Mouse (Mus musculus) thymus, adult 2 months (tissue): ENCODE results near the gene Pcsk5.

Source experiments
- CTCF ChIP-seq: fragments of 200-500 bp; IDR thresholded peaks from 2 replicates; pipeline ENCODE4 v1.5.1; 2012; ENCODE audit warnings: mild to moderate bottlenecking, control low read depth, low read length, moderate library complexity, borderline replicate concordance; ENCODE audit not compliant: control insufficient read depth, poor library complexity, insufficient read depth; ENCODE audit errors: extremely low read depth
- POLR2A ChIP-seq: fragments of 200-500 bp; IDR thresholded peaks from 2 replicates; pipeline ENCODE4 v1.6.1; 2012; ENCODE audit warnings: mild to moderate bottlenecking, low read length, control low read depth, moderate library complexity; ENCODE audit not compliant: control insufficient read depth, poor library complexity, insufficient read depth; ENCODE audit errors: extremely low read depth

DNA sequence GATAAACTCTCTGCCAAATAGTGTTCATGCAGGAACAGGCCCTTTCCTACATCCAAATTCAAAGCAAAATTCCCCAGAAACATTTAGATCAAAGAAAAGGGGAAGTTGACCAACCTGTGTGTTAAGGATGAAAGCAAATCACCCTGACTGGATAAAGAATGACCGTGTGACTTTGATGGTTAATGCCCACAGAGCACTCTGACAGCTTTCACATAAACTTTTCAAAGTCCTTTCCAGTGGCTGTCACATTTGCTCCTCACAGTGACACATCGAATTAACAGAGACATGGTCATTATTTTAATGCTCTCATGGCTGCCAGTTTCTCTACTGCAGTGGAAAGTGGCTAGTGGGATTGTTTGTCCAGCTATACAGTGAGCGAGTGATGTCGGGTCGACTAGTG, 8.5 kb upstream of the Pcsk5 start:
- no peak for TF ChIP-seq POLR2A
- no peak for TF ChIP-seq CTCF
